ENCODE assay signal across 20 mouse cellular contexts in genomic region chr16:23631531-23631930, GRCm38 (mm10).
DNase-seq lines count a peak whose midpoint lies in the region; TF ChIP-seq lines count a peak whose summit lies in the region.
"Had no signal": no experiment of that assay in that cellular context is flagged by ENCODE, and none has a peak within 500 bp of the region (broad histone marks: within the 10 kb centered on the region; RNA-seq: fewer than 3 reads in every experiment).

No protein-coding gene starts in this region.

- TF ChIP-seq POLR2A in embryonic fibroblast, embryonic 13.5 days (IDR thresholded peaks at IDR 0.05; ENCODE audit: low read depth, low read length): no peak

- H3K4me3 ChIP-seq in embryonic fibroblast, embryonic 13.5 days (ENCODE audit: insufficient read depth, low read length): no peak overlapping the region
- no peak overlapping the region for H3K4me3 ChIP-seq in left cerebral cortex, adult 2 months

- no peak for TF ChIP-seq CTCF in embryonic fibroblast, embryonic 13.5 days (IDR thresholded peaks at IDR 0.05; ENCODE audit: borderline replicate concordance, insufficient read depth, low read length)
- TF ChIP-seq CTCF in left cerebral cortex, adult 2 months (IDR thresholded peaks at IDR 0.05): no peak

- peak; percentile 39 for DNase-seq in 3T3-L1 (ENCODE audit: low read depth, low spot score)
- DNase-seq in Muller cell, postnatal 12 days (ENCODE audit: inconsistent ontology term): peak; percentile 90
- peak; percentile 36 for DNase-seq in fibroblast of lung, adult 2 months (ENCODE audit: low read depth)
- DNase-seq in T-cell, adult 2 months (ENCODE audit: low spot score): no peak
- no peak for DNase-seq in left cerebral cortex, adult 2 months (ENCODE audit: extremely low spot score in 1 of 2, low spot score in 2 of 2)
- no peak for DNase-seq in kidney, postnatal 36 days
- no peak for DNase-seq in gastrocnemius, adult 8-10 months (ENCODE audit: low spot score in 2 of 2)
- DNase-seq: adrenal gland, adult 2 months; adrenal gland, adult 8-10 months; adrenal gland, postnatal 10 days; adrenal gland, postnatal 14 days; adrenal gland, postnatal 25 days; adrenal gland, postnatal 36 days; B cell, adult 2 months; cerebellum, adult 11 months; cerebellum, adult 11-12 months; cerebellum, adult 18-20 months; cerebellum, adult 2 months; cerebellum, adult 8-10 months had no signal

- H3K27ac ChIP-seq in embryonic fibroblast, embryonic 13.5 days (ENCODE audit: insufficient read depth, low read length): 0 out of 2 replicates have a peak overlapping the region, but pooled peaks have one; percentile 18
- H3K27ac ChIP-seq in left cerebral cortex, adult 2 months: no peak overlapping the region

- intact Hi-C loops in left cerebral cortex, adult 2 months (cut with DNase I): no loop called here

- no peaks in the 10 kb centered on the region; the same call in 1 of the 2 replicates for H3K4me1 ChIP-seq in embryonic fibroblast, embryonic 13.5 days (ENCODE audit: control insufficient read depth, insufficient read depth, low read length)

Comparison
In these comparisons a context has a peak if more than half of its experiments do, and no peak if none do; other contexts are left out.
1. DNase-seq: peak in 3T3-L1 (single experiment), Muller cell, postnatal 12 days (single experiment) and fibroblast of lung, adult 2 months (single experiment); none in T-cell, adult 2 months (single experiment), left cerebral cortex, adult 2 months (0 of 2), kidney, postnatal 36 days (0 of 2) and gastrocnemius, adult 8-10 months (0 of 2).